Mouse (Mus musculus) brain, embryonic 14.5 days (tissue): ENCODE measurements at regions not wholly inside any gene's neighbourhood (a gene's known extent, or its start where the extent isn't known, plus 50 kb on each side); places are given as distances from the start of the nearest gene placed in this dataset.

Experiments used
- DNase-seq: peaks from one replicate; pipeline ENCODE4 v3.0.0-alpha.2; 2011; ENCODE audit warnings: low read depth
- CTCF ChIP-seq: fragments of 200-500 bp; IDR thresholded peaks from 2 replicates; pipeline ENCODE4 v1.5.1; 2012; ENCODE audit warnings: inconsistent platforms, mild to moderate bottlenecking, moderate library complexity, borderline replicate concordance; ENCODE audit not compliant: insufficient read depth, insufficient read length; ENCODE audit errors: extremely low read depth
- POLR2A ChIP-seq: fragments of 200-500 bp; IDR thresholded peaks from 2 replicates; pipeline ENCODE4 v1.6.1; 2012; ENCODE audit warnings: mild to moderate bottlenecking, inconsistent platforms, borderline replicate concordance; ENCODE audit not compliant: poor library complexity, insufficient read depth, insufficient read length, severe bottlenecking; ENCODE audit errors: extremely low read depth

DNA sequence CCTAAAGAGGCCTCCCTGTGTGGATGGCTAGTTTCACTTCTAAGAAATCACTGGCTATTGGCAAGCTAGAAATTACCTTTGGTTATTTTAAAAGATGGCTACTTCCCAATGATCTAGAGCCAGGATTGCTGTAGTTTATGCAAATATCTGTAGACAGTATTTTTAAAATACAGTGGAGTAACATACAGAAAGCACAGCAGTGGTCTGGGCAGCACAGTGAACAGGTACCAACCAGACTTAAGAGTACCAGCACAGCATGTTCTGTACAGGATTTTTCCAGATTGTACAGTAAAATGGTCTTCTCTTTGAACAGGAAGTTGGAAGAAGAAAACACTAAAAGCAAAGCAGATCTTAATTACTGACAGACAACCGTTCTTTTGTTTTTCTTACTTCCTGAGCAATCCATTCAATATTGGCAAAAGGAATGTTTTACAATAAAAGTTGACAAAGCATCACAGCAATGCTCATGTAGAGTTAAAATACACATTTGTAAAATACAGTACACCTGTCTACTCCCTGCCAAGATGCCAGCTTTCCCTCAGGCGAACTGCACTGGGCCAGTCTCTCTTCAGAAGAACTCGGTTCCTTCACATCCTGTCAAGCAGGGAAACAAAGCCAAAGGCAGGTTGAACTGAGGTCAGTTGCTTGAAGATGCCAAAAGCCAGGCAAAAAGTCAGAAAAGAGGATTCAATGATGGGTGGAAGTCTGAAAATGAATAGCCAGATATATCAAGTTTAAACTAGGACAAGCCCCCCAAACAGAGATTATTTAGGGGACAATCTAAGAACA is 62.0 kb upstream of the Cul1 start:
- no peak for DNase-seq
- no peak for TF ChIP-seq POLR2A
- TF ChIP-seq CTCF, result no peak

DNA sequence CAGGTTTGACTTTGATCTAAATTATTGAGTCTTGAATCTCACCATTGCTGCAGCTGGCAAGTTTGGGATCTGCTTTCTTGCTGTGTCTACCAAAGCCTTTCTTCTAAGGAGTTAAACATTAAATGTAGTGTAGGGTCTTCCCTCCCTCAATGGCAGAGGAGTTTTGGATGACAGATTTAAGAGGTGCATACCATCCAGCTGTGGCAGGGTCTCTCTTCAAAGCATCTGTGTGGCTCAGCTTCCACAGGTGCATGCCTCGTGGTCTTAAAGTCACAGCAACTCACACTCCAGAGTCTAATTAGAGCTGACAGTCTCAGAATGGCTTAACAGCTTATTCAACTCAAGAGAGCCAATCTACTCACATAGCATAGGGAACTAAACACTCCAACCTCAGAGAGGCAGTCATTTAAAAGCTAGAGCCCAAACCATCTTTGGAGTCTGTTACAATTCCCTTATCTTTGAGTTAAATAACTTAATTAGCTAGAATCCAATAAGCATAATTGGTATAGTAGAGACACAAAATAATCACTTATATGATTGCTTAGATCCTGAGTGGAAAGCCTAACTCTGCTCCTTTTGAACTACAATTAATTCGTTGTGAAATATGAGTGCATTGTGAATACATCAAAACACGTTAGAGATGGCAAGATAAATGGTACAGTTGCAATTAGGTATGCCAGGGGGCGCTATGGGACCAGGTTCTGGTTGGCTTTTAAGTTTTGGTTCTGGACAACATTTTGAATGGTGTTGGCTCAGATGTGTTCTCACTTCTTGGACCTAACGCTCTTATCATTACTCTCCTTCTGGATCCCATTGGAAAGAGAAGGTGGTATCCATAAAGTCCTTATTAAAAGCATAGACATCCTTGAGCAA is 57.5 kb upstream of the Cul1 start:
- TF ChIP-seq POLR2A (no peak), CTCF (peak; percentile 40; the same call in 1 of the 2 replicates)
- peak; percentile 29 for DNase-seq
